Mouse (Mus musculus): ENCODE data around the gene Jmy. TPM values are rescaled to one million over a fixed set of nuclear protein-coding genes. Genes with fewer than 3 reads are reported as not detected.
A peak's percentile ranks its signal among the peaks of the same experiment; 100 is the strongest.

Gene Jmy
- polyA plus RNA-seq, 1 experiment: 4.1 TPM

DNA sequence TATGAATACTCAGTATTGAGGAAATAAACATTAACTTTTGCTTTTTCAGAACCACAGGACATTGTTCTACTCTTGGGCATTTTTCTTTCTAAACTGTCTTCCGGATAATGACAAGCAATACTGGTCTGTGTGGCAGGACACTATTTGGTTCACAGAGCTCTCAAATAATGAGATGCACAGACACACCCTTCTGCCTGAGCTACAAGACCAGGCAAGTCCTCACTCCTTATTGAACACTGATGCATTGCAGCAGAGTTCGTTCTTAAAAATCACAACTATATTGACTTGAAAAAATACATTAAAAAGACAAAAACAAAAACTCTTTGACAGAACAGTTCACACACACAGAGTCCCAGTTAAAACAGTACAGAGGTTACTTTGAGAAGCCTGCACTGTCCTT lies 76.4 kb downstream of the Jmy start:
- TF ChIP-seq MAX (IDR thresholded peaks at IDR 0.05; ENCODE audit: low read depth) (no peak), USF1 (IDR thresholded peaks at IDR 0.05; ENCODE audit: low read depth) (no peak), POLR2A (IDR thresholded peaks at IDR 0.05; ENCODE audit: insufficient read length, low read depth) (no peak), E2F4 (IDR thresholded peaks at IDR 0.05; ENCODE audit: insufficient read depth) (no peak), TCF3 (IDR thresholded peaks at IDR 0.05; ENCODE audit: insufficient read length, low read depth) (no peak), MYOG (IDR thresholded peaks at IDR 0.05; ENCODE audit: control insufficient read depth in 1 of 3, insufficient read depth in 1 of 3, insufficient read length in 2 of 3, low read depth in 2 of 3) (no peak), TCF12 (IDR thresholded peaks at IDR 0.05; ENCODE audit: insufficient read depth, poor library complexity, severe bottlenecking) (no peak), POLR2AphosphoS2 (IDR thresholded peaks at IDR 0.05; ENCODE audit: insufficient read length, low read depth) (no peak), MYOD1 (IDR thresholded peaks at IDR 0.05; ENCODE audit: control insufficient read depth in 1 of 3, insufficient read length in 2 of 3, low read depth in 2 of 3) (no peak), CEBPB (IDR thresholded peaks at IDR 0.05; ENCODE audit: insufficient read depth, poor library complexity, severe bottlenecking) (no peak), REST (IDR thresholded peaks at IDR 0.05; ENCODE audit: insufficient read depth, insufficient read length) (no peak), SRF (IDR thresholded peaks at IDR 0.05; ENCODE audit: control insufficient read depth, insufficient read length, low read depth) (no peak)
- no peaks in the 10 kb centered on the region for H3K36me3 ChIP-seq (ENCODE audit: control insufficient read depth, insufficient read depth)
- H3K27me3 ChIP-seq (ENCODE audit: control insufficient read depth, insufficient read depth, insufficient read length): no peaks in the 10 kb centered on the region
- H3ac ChIP-seq (ENCODE audit: control insufficient read depth, insufficient read length): no peak overlapping the region
- no peaks in the 10 kb centered on the region for H3K79me2 ChIP-seq (ENCODE audit: control insufficient read depth, insufficient read depth)
- no peak overlapping the region for H3K4me2 ChIP-seq (ENCODE audit: low read depth)
- H3K4me3 ChIP-seq: no peak overlapping the region

GRCm38 (mm10) chr13:93419779-93420178 lies 79.8 kb downstream of the Jmy start:
- Histone ChIP-seq H3K4me2 (ENCODE audit: low read depth) (no peak overlapping the region), H3K36me3 (ENCODE audit: control insufficient read depth, insufficient read depth) (no peaks in the 10 kb centered on the region), H3K27me3 (ENCODE audit: control insufficient read depth, insufficient read depth, insufficient read length) (no peaks in the 10 kb centered on the region), H3K4me3 (no peak overlapping the region), H3ac (ENCODE audit: control insufficient read depth, insufficient read length) (no peak overlapping the region), H3K79me2 (ENCODE audit: control insufficient read depth, insufficient read depth) (no peaks in the 10 kb centered on the region)
- TF ChIP-seq TCF3 (IDR thresholded peaks at IDR 0.05; ENCODE audit: insufficient read length, low read depth): no peak
- no peak for TF ChIP-seq MYOG (IDR thresholded peaks at IDR 0.05; ENCODE audit: control insufficient read depth in 1 of 3, insufficient read depth in 1 of 3, insufficient read length in 2 of 3, low read depth in 2 of 3)
- no peak for TF ChIP-seq MYOD1 (IDR thresholded peaks at IDR 0.05; ENCODE audit: control insufficient read depth in 1 of 3, insufficient read length in 2 of 3, low read depth in 2 of 3)
- no peak for TF ChIP-seq TCF12 (IDR thresholded peaks at IDR 0.05; ENCODE audit: insufficient read depth, poor library complexity, severe bottlenecking)
- TF ChIP-seq MAX (IDR thresholded peaks at IDR 0.05; ENCODE audit: low read depth): no peak
- no peak for TF ChIP-seq POLR2A (IDR thresholded peaks at IDR 0.05; ENCODE audit: insufficient read length, low read depth)
- TF ChIP-seq POLR2AphosphoS2 (IDR thresholded peaks at IDR 0.05; ENCODE audit: insufficient read length, low read depth): no peak

DNA sequence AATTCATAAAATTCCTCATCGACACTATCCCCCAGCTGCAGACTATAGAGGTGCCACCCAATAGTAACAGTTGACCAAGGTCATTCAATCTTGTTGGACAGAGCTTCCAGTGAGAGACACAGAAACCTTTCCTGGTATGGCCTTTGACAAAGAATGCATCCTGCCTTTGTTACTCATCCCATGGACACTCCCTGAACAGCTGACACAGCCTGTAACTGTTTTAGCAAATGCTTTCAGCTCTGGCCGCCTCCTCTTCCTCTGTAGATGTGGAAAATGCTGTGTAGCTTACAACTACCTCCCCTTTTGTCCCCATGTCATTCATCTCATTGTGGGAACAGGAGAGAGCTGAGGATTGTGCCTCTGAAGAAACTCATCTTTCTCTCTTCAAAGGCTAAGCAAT lies 81.3 kb downstream of the Jmy start:
- no peak overlapping the region for H3K4me3 ChIP-seq
- H3K79me2 ChIP-seq (ENCODE audit: control insufficient read depth, insufficient read depth): no peaks in the 10 kb centered on the region
- TF ChIP-seq SRF (IDR thresholded peaks at IDR 0.05; ENCODE audit: control insufficient read depth, insufficient read length, low read depth) (no peak), MYOD1 (IDR thresholded peaks at IDR 0.05; ENCODE audit: control insufficient read depth in 1 of 3, insufficient read length in 2 of 3, low read depth in 2 of 3) (peak; percentile 62 to 89 (median 76)), REST (IDR thresholded peaks at IDR 0.05; ENCODE audit: insufficient read depth, insufficient read length) (no peak), POLR2A (IDR thresholded peaks at IDR 0.05; ENCODE audit: insufficient read length, low read depth) (no peak), USF1 (IDR thresholded peaks at IDR 0.05; ENCODE audit: low read depth) (no peak), MYOG (IDR thresholded peaks at IDR 0.05; ENCODE audit: control insufficient read depth in 1 of 3, insufficient read depth in 1 of 3, insufficient read length in 2 of 3, low read depth in 2 of 3) (peak in 2 of 3 experiments; percentile 64 to 68), CEBPB (IDR thresholded peaks at IDR 0.05; ENCODE audit: insufficient read depth, poor library complexity, severe bottlenecking) (no peak), TCF3 (IDR thresholded peaks at IDR 0.05; ENCODE audit: insufficient read length, low read depth) (no peak), E2F4 (IDR thresholded peaks at IDR 0.05; ENCODE audit: insufficient read depth) (no peak), TCF12 (IDR thresholded peaks at IDR 0.05; ENCODE audit: insufficient read depth, poor library complexity, severe bottlenecking) (no peak), POLR2AphosphoS2 (IDR thresholded peaks at IDR 0.05; ENCODE audit: insufficient read length, low read depth) (no peak), MAX (IDR thresholded peaks at IDR 0.05; ENCODE audit: low read depth) (no peak)
- H3K4me2 ChIP-seq (ENCODE audit: low read depth): peak overlapping the region; percentile 16
- H3ac ChIP-seq (ENCODE audit: control insufficient read depth, insufficient read length): no peak overlapping the region
- no peaks in the 10 kb centered on the region for H3K36me3 ChIP-seq (ENCODE audit: control insufficient read depth, insufficient read depth)
- H3K27me3 ChIP-seq (ENCODE audit: control insufficient read depth, insufficient read depth, insufficient read length): no peaks in the 10 kb centered on the region

DNA sequence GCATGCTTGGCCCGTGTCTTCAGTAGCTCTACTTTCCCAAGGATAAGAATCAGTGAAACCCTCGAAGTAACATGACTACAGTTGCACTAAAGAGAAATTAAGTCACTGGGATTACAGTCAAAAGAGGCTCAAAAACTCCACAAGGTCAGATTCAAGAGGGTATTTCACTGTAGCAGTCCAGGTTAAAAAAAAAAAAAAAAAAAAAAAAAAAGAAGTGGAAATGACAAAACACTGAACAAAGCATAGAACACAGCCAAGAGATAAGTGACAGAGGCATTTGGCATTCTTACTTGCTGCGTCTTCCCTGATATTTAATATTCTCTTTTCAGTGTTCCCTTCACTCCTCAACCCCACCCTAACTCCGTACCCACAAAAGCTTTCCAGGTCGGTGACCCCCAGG lies 84.6 kb downstream of the Jmy start:
- TF ChIP-seq POLR2A (IDR thresholded peaks at IDR 0.05; ENCODE audit: insufficient read length, low read depth): no peak
- TF ChIP-seq MAX (IDR thresholded peaks at IDR 0.05; ENCODE audit: low read depth): no peak
- TF ChIP-seq REST (IDR thresholded peaks at IDR 0.05; ENCODE audit: insufficient read depth, insufficient read length): no peak
- no peak for TF ChIP-seq SRF (IDR thresholded peaks at IDR 0.05; ENCODE audit: control insufficient read depth, insufficient read length, low read depth)
- no peak for TF ChIP-seq POLR2AphosphoS2 (IDR thresholded peaks at IDR 0.05; ENCODE audit: insufficient read length, low read depth)
- TF ChIP-seq USF1 (IDR thresholded peaks at IDR 0.05; ENCODE audit: low read depth): no peak
- TF ChIP-seq TCF3 (IDR thresholded peaks at IDR 0.05; ENCODE audit: insufficient read length, low read depth): no peak
- TF ChIP-seq CEBPB (IDR thresholded peaks at IDR 0.05; ENCODE audit: insufficient read depth, poor library complexity, severe bottlenecking): no peak
- TF ChIP-seq MYOG (IDR thresholded peaks at IDR 0.05; ENCODE audit: control insufficient read depth in 1 of 3, insufficient read depth in 1 of 3, insufficient read length in 2 of 3, low read depth in 2 of 3): no peak
- TF ChIP-seq MYOD1 (IDR thresholded peaks at IDR 0.05; ENCODE audit: control insufficient read depth in 1 of 3, insufficient read length in 2 of 3, low read depth in 2 of 3): no peak
- no peak for TF ChIP-seq E2F4 (IDR thresholded peaks at IDR 0.05; ENCODE audit: insufficient read depth)
- no peak for TF ChIP-seq TCF12 (IDR thresholded peaks at IDR 0.05; ENCODE audit: insufficient read depth, poor library complexity, severe bottlenecking)
- H3K4me2 ChIP-seq (ENCODE audit: low read depth): no peak overlapping the region
- H3K27me3 ChIP-seq (ENCODE audit: control insufficient read depth, insufficient read depth, insufficient read length): no peaks in the 10 kb centered on the region
- H3K79me2 ChIP-seq (ENCODE audit: control insufficient read depth, insufficient read depth): no peaks in the 10 kb centered on the region
- no peak overlapping the region for H3K4me3 ChIP-seq
- H3ac ChIP-seq (ENCODE audit: control insufficient read depth, insufficient read length): no peak overlapping the region
- H3K36me3 ChIP-seq (ENCODE audit: control insufficient read depth, insufficient read depth): no peaks in the 10 kb centered on the region
